Mouse (Mus musculus): ENCODE results near the gene Rbm4.

Rbm4 gene

GRCm38 (mm10) chr19:4741482-4741881 is 52.2 kb downstream of the Rbm4 start:
- DNase-seq (ENCODE audit: low spot score in 2 of 2): no peak

GRCm38 (mm10) chr19:4739762-4740161 is 53.9 kb downstream of the Rbm4 start:
- DNase-seq (ENCODE audit: low spot score in 2 of 2): no peak

- DNase-seq (ENCODE audit: low spot score in 2 of 2): no peak
Measured at GRCm38 (mm10) chr19:4739053-4739452, 54.6 kb downstream of the Rbm4 start.

DNA sequence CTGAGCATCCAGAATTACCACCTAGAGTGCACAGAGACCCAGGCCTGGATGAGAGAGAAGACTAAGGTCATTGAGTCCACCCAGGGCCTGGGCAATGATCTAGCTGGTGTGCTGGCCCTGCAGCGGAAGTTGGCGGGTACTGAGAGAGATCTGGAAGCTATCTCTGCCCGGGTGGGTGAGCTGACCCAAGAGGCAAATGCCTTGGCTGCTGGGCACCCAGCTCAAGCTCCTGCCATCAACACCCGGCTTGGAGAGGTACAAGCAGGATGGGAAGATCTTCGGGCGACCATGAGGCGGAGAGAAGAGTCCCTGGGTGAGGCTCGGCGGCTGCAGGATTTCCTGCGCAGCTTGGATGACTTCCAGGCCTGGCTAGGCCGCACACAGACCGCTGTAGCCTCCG is 55.8 kb downstream of the Rbm4 start:
- DNase-seq (ENCODE audit: low spot score in 2 of 2): no peak

All from natural killer cell, adult 2 months (primary cell).